Mouse (Mus musculus) spleen, postnatal 36 days (tissue): ENCODE measurements at regions not wholly inside any gene's neighbourhood (a gene's known extent, or its start where the extent isn't known, plus 50 kb on each side); places are given as distances from the start of the nearest gene placed in this dataset.
"Not testable (repeated sequence)": the region's sequence is repeated elsewhere in the genome, so short reads cannot be mapped to it uniquely, and the experiment has no call there.

Experiments used
- DNase-seq, 2 experiments: peaks; one replicate each; pipeline ENCODE4 v3.0.0; 2022; ENCODE audit warnings: low spot score in 2 of 2, mixed read lengths in 1 of 2

- DNase-seq = no peak
Measured at GRCm38 (mm10) chr5:91892338-91892737, 70.5 kb downstream of the Rchy1 start.

DNA sequence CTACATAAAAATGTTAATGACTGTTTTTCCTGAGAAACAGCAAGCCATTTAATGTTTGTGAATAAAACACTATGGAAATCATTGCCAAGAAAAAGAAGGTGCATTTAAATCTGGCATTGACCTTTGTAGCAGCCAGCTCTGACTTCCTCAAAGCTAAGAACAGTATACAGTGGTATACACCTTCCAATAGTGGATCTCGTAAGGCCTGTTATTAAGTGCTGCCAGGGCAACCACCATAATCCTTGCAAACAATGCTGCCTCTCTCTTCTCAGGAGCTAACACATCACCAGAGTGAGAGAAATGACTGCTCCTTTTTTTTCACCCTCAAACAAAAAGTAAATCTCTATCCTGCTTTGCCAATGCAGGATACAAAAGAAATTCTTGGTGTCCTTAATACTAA is 81.1 kb downstream of the Rchy1 start:
- no peak for DNase-seq

- DNase-seq = no peak
Measured at GRCm38 (mm10) chr5:91880231-91880630, 82.6 kb downstream of the Rchy1 start.

DNA sequence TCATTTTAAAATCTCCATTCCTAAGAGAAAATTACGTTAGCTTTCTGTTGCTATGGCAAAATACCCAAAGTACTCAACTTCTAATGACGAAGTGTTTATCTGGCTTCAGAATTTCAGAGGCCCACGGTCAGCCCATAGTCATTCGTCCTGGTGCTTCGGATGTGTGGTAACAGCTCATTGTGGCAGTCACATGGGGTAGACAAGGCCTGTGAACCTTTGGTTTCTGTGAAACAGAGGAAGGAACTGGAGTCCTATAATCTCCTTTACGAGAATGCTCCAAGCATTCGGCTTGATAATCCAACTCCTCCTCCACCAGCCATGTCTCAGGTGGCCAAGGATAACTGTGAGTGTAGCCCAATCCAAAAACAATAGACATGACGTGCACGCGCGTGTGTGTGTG is 84.2 kb downstream of the Rchy1 start:
- no peak for DNase-seq

GRCm38 (mm10) chr5:91876682-91877031 is 86.2 kb downstream of the Rchy1 start:
- DNase-seq = no peak

GRCm38 (mm10) chr5:91875875-91876681 is 86.8 kb downstream of the Rchy1 start:
- no peak for DNase-seq

GRCm38 (mm10) chr5:91872816-91873215 is 90.1 kb downstream of the Rchy1 start:
- no peak for DNase-seq

- DNase-seq = no peak
Measured at GRCm38 (mm10) chr5:91869791-91870190, 93.1 kb downstream of the Rchy1 start.

DNA sequence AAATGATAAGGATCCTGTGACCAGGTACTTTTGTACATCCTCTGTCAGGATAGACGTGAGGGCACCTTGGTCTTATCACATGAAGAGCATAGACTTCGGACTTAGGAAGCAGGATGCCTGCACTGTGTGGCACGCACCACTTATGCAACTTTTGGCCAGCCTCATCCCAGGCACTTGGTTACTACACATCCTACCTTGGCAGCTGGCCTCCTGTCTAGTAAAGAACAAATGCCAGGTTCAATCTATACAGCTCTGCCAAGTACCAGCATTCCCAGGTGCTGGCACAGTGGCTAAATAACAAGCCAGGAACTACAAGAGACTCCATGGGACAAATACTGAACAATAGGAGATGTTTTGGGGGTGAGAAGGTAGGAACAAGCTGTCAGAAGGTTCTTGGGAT is 96.7 kb downstream of the Rchy1 start:
- DNase-seq = no peak

DNA sequence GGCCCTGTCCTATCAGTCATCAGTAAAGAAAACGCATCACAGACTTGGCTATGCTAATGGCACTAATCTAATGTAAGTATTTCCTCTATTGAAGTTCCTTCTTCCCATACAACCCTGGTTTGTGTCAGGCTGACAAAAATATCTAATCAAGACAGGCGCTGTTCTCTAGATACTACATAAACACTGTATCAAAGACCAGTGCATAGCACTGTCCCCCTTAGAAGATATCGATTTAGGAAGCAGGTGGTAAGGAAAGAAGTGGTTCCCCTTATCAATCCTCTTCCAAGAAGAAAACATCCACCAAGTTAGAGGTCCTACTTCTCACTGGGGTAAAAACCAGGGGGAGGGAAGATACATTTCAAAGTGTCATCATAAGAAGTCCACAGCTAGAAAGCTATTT is 97.5 kb downstream of the Rchy1 start:
- no peak for DNase-seq

- no peak for DNase-seq
Measured at GRCm38 (mm10) chr5:91862843-91863242, 100.0 kb downstream of the Rchy1 start.

DNA sequence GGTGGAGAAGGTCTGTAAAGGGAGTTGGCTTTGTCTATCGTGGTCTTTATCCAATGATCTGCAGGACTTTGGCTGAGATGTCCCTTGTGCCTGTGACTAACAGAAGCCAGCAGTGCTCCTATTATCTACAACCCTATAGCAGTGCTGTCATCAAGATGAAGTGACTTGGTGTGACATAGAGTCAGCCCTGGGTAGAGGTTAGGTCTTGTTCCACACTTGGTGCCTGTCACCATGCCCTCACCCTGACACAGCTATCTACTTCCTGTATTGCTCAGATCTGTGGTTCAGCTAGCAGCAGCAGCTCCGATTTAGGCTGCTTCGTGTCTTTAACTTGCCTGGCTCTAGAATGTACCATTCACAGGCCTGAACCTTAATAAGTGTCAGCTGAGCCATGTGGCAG is 100.6 kb downstream of the Rchy1 start:
- no peak for DNase-seq

DNA sequence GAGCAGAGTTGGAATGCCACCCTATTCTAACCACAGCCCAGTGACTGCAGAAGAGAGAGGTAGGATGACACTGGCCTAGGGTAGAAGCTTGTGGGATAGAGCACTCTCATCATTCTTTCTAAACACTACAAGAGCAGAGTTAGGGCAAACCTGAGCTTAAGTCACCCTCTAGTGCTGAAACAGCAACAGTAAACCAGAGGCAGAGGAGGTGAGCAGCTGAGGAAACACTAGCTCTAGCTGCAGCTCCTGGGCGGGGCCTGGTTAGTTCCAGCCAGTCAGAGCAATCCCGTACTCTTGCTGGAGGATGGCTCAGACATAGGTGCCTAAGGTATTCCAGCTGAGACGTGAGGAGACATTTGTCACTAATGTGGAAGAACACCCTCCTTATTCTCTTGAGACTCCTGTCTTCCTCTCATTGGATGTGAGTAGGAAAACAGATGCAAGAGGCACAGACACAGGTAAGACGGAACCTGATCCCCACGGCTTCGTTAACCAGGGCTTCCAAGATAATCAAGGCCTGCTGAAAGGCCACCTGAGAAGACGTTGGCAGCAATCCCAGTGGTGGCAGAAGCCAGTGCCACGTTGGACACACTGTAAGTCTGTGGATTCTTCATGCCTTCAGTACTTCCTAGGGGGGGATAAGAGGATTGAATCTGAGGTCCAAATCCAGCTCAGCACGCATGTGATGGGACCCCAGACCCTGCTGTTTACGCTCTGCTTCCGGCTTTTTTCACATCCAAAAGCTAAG is 101.3 kb downstream of the Rchy1 start:
- no peak for DNase-seq

GRCm38 (mm10) chr5:91860489-91860888 is 102.4 kb downstream of the Rchy1 start:
- no peak for DNase-seq

GRCm38 (mm10) chr5:91852330-91852729 is 110.5 kb downstream of the Rchy1 start:
- DNase-seq = no peak

DNA sequence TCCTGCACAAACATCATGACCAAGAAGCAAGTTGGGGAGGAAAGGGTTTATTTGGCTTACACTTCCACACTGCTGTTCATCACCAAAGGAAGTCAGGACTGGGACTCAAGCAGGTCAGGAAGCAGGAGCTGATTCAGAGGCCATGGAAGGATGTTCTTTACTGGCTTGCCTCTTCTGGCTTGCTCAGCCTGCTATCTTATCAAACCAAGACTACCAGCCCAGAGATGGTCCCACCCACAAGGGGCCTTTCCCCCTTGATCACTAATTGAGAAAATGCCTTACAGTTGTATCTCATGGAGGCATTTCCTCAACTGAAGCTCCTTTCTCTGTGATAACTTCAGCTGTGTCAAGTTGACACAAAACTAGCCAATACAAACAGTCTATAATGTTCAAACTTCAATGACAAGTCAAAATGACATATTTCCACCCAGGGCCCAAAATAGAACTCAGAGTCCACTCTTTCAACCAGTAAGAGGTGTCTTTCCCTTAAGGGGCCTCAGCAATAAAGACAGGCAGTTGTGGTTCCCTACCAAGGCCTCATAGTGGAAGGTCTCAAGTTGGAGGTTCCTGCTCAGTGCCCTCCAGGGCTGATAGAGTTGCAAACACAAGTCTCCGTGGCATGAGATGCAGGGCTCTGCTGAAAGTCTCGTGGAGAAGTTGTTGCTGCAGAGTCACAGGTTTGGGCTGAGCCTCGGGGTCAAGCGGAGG is 111.9 kb downstream of the Rchy1 start:
- DNase-seq = not testable (repeated sequence)

DNA sequence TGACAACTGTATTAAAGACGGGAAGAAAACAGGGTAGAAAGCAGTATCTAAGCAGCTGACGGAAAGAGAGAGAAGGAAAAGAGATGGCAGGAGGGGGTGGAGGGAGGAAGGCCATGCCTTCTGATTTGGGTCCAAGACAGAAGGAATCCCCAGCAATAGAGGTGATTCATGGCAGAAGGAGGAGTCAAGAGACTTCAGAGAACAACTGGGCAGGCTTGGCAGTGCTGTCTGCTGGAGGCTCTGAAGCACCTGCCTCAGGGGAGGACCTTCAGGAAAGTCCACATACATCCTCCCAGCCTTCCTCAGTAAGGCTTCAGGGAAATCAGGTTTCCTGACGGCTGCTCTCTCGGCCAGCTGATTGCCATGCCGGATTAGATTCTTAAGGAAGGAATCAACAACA is 112.4 kb downstream of the Rchy1 start:
- no peak for DNase-seq

- DNase-seq = no peak
Measured at GRCm38 (mm10) chr5:91849533-91849932, 113.3 kb downstream of the Rchy1 start.

GRCm38 (mm10) chr5:91849114-91849513 is 113.8 kb downstream of the Rchy1 start:
- DNase-seq = no peak

- no peak for DNase-seq
Measured at GRCm38 (mm10) chr5:91848528-91848927, 114.3 kb downstream of the Rchy1 start.

GRCm38 (mm10) chr5:91843044-91843443 is 119.8 kb downstream of the Rchy1 start:
- no peak for DNase-seq

GRCm38 (mm10) chr5:91841066-91841465 is 121.8 kb downstream of the Rchy1 start:
- no peak for DNase-seq

GRCm38 (mm10) chr5:91828481-91828880 is 134.4 kb downstream of the Rchy1 start:
- no peak for DNase-seq
